Mouse (Mus musculus) cerebellum, adult (tissue): ENCODE results near the gene Megf11.

Experiments used
- ATAC-seq: cut with Nextera tagmentation; 2 replicates; pipeline ENCODE4 v1.9.2; 2017; ENCODE audit warnings: mild to moderate bottlenecking, moderate library complexity, mixed read lengths; ENCODE audit not compliant: insufficient number of reproducible peaks, low FRiP score, low TSS enrichment

Megf11 gene

GRCm38 (mm10) chr9:64553441-64553840 lies 168.0 kb downstream of the Megf11 start:
- ATAC-seq: no peak

GRCm38 (mm10) chr9:64555620-64556019 lies 170.2 kb downstream of the Megf11 start:
- ATAC-seq: peak; percentile 39; the same call in 1 of the 2 replicates

GRCm38 (mm10) chr9:64557110-64557745 lies 171.8 kb downstream of the Megf11 start:
- no peak for ATAC-seq

- ATAC-seq: peak; percentile 84
Observed at GRCm38 (mm10) chr9:64557846-64558530, 172.6 kb downstream of the Megf11 start.

GRCm38 (mm10) chr9:64564315-64564767 lies 178.9 kb downstream of the Megf11 start:
- ATAC-seq: no peak

- ATAC-seq: no peak
Observed at GRCm38 (mm10) chr9:64565915-64566314, 180.5 kb downstream of the Megf11 start.

- ATAC-seq: no peak
Observed at GRCm38 (mm10) chr9:64566376-64566775, 180.9 kb downstream of the Megf11 start.

- ATAC-seq: no peak
Observed at GRCm38 (mm10) chr9:64567482-64567881, 182.1 kb downstream of the Megf11 start.

GRCm38 (mm10) chr9:64568467-64569260 lies 183.2 kb downstream of the Megf11 start:
- ATAC-seq: no peak

GRCm38 (mm10) chr9:64570448-64570847 lies 185.0 kb downstream of the Megf11 start:
- ATAC-seq: no peak

GRCm38 (mm10) chr9:64571091-64571490 lies 185.7 kb downstream of the Megf11 start:
- ATAC-seq: no peak

- ATAC-seq: no peak
Observed at GRCm38 (mm10) chr9:64572629-64573190, 187.3 kb downstream of the Megf11 start.

GRCm38 (mm10) chr9:64575658-64576057 lies 190.2 kb downstream of the Megf11 start:
- no peak for ATAC-seq

GRCm38 (mm10) chr9:64576143-64576878 lies 190.9 kb downstream of the Megf11 start:
- no peak for ATAC-seq

- no peak for ATAC-seq
Observed at GRCm38 (mm10) chr9:64577156-64577555, 191.7 kb downstream of the Megf11 start.

- no peak for ATAC-seq
Observed at GRCm38 (mm10) chr9:64578014-64578413, 192.6 kb downstream of the Megf11 start.

GRCm38 (mm10) chr9:64579306-64579705 lies 193.9 kb downstream of the Megf11 start:
- ATAC-seq: no peak

- ATAC-seq: no peak
Observed at GRCm38 (mm10) chr9:64586292-64586691, 200.9 kb downstream of the Megf11 start.

GRCm38 (mm10) chr9:64587991-64588390 lies 202.6 kb downstream of the Megf11 start:
- peak; percentile 77; the same call in 1 of the 2 replicates for ATAC-seq

GRCm38 (mm10) chr9:64590634-64591041 lies 205.2 kb downstream of the Megf11 start:
- ATAC-seq: 0 out of 2 replicates have a peak, but pooled peaks have one; percentile 23
